Mouse (Mus musculus): ENCODE measurements around the gene Emd.

- TF ChIP-seq CTCF (IDR thresholded peaks at IDR 0.05; ENCODE audit: control insufficient read depth, insufficient read depth, low read length) = no peak
- no peak for TF ChIP-seq POLR2A (IDR thresholded peaks at IDR 0.05; ENCODE audit: borderline replicate concordance, control insufficient read depth, low read depth, low read length)
These were observed 19.2 kb downstream of the Emd start for GRCm38 (mm10) chrX:74273422-74274322.
